Mouse (Mus musculus): Measurements from ENCODE around the gene Tbc1d14.

- TF ChIP-seq CTCF (IDR thresholded peaks at IDR 0.05; ENCODE audit: insufficient read depth, low read depth, low read length) (no peak), POLR2A (IDR thresholded peaks at IDR 0.05; ENCODE audit: insufficient read depth, low read depth, low read length) (no peak)
These were observed 58.5 kb downstream of the Tbc1d14 start for GRCm38 (mm10) chr5:36534455-36535030.

Data from olfactory bulb, adult 2 months (tissue).